Comparison of ENCODE assay signal across 9 mouse cellular contexts in the genomic region with DNA sequence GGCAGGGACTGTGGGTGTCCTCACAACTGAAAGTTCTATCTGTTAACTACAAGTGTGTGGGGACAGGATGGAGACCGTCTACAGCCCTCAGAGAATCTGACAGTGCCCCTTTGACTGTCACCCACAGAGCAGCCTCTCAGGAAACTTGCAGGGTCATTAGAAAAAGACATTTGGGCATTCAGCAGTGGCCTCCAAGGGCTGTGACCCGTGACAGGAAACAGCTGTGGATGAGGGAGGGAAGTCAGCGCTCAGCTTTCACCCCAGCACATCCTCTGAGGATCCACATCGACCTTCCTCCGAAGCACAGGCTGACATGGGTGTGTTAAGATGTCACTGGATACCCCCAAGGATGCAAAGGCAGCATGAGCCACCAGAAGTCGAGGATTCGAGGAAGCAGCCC.
DNase-seq lines count a peak whose midpoint lies in the region; ATAC-seq and TF ChIP-seq lines count a peak whose summit lies in the region.
"Had no signal": no experiment of that assay in that cellular context is flagged by ENCODE, and none has a peak within 500 bp of the region (broad histone marks: within the 10 kb centered on the region; RNA-seq: fewer than 3 reads in every experiment).

No protein-coding gene starts in this region.

- TF ChIP-seq POLR2A in kidney, adult 2 months (IDR thresholded peaks at IDR 0.05; ENCODE audit: low read depth, low read length): no peak

- H3K27ac ChIP-seq in kidney, adult 2 months (ENCODE audit: insufficient read depth, low read depth, low read length): no peak overlapping the region
- no peak overlapping the region for H3K27ac ChIP-seq in intestine, embryonic 16.5 days (ENCODE audit: low read length)

- no peak overlapping the region for H3K9ac ChIP-seq in intestine, embryonic 16.5 days (ENCODE audit: low read depth, low read length)

- no peak overlapping the region for H3K4me2 ChIP-seq in intestine, embryonic 16.5 days (ENCODE audit: low read depth, low read length)

- no peak for TF ChIP-seq CTCF in kidney, adult 2 months (conservative IDR thresholded peaks at IDR 0.05; ENCODE audit: insufficient read depth, insufficient read length, low read depth, low read length)

- no peak for ATAC-seq in intestine, embryonic 16.5 days
- ATAC-seq: Patski had no signal

- H3K4me3 ChIP-seq in kidney, adult 2 months (ENCODE audit: insufficient read depth, low read depth, low read length): no peak overlapping the region
- no peak overlapping the region for H3K4me3 ChIP-seq in intestine, embryonic 16.5 days (ENCODE audit: low read length)

- WGBS in kidney, adult 2 months: 18% methylated on average over 7 of the region's 7 CpGs
- 37% methylated on average over 7 of the region's 7 CpGs for WGBS in intestine, embryonic 16.5 days

- peak; percentile 34 for DNase-seq in layer of hippocampus, adult 9-11 months
- no peak for DNase-seq in layer of hippocampus, postnatal 10 days (ENCODE audit: low spot score in 2 of 2)
- DNase-seq in embryo, embryonic 11 days: peak; percentile 62
- DNase-seq in kidney, adult 2 months: peak; percentile 72
- peak; percentile 50 to 62 for DNase-seq in natural killer cell, adult 2 months (ENCODE audit: low spot score in 2 of 2)
- no peak for DNase-seq in layer of hippocampus, adult 18-20 months (ENCODE audit: low spot score in 2 of 2)
- DNase-seq in left cerebral cortex, adult 18-20 months (ENCODE audit: low spot score in 2 of 2): no peak

- no peaks in the 10 kb centered on the region for H3K36me3 ChIP-seq in kidney, adult 2 months (ENCODE audit: control insufficient read depth, insufficient read depth, low read length)
- H3K36me3 ChIP-seq in intestine, embryonic 16.5 days (ENCODE audit: control insufficient read depth, insufficient read depth, low read length): no peaks in the 10 kb centered on the region

- H3K4me1 ChIP-seq in kidney, adult 2 months (ENCODE audit: control insufficient read depth, insufficient read depth, low read length): no peaks in the 10 kb centered on the region
- peaks cover 7% of the 10 kb centered on the region for H3K4me1 ChIP-seq in intestine, embryonic 16.5 days (ENCODE audit: control insufficient read depth, insufficient read depth, low read length)

- H3K27me3 ChIP-seq in kidney, adult 2 months (replicated peaks; ENCODE audit: control insufficient read depth, insufficient read depth, low read length): no peaks in the 10 kb centered on the region
- H3K27me3 ChIP-seq in intestine, embryonic 16.5 days (replicated peaks; ENCODE audit: control insufficient read depth, insufficient read depth, low read length): no peaks in the 10 kb centered on the region

- no peaks in the 10 kb centered on the region for H3K9me3 ChIP-seq in intestine, embryonic 16.5 days (ENCODE audit: control insufficient read depth, low read length)

Comparison
In these comparisons a context has a peak if more than half of its experiments do, and no peak if none do; other contexts are left out.
1. DNase-seq: peak in layer of hippocampus, adult 9-11 months (single experiment), embryo, embryonic 11 days (single experiment), kidney, adult 2 months (single experiment) and natural killer cell, adult 2 months (2 of 2); none in layer of hippocampus, postnatal 10 days (0 of 2), layer of hippocampus, adult 18-20 months (0 of 2) and left cerebral cortex, adult 18-20 months (0 of 2).